Mouse (Mus musculus): ENCODE data around the gene Rassf8. TPM values are rescaled to one million over a fixed set of nuclear protein-coding genes. Genes with fewer than 3 reads are reported as not detected.

Gene Rassf8
- polyA plus RNA-seq, 2 experiments, result 20.8 to 43.3 TPM

DNA sequence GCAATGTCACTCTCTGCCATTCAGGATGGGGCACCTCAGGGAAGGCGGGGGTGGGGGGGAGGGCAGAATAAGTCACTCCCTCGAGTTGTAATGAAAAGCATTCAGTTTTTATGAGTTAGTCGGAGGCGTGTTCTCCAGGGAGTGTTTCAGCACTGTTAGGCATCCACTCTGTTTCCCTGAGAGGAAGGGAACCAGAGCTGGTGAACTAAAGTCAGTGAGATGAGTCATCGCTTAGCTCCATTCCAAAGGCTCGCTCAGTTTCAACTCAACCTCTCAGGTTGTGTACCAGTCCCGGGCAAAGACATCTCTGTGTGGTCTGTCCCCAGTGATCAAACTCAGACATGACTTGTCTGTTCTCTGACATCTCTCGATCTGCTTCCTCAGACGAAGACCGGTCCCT, 20.7 kb upstream of the Rassf8 start:
- H3K36me3 ChIP-seq (ENCODE audit: control insufficient read depth, insufficient read depth, low read length), result no peaks in the 10 kb centered on the region
- H3K4me2 ChIP-seq (replicated peaks; ENCODE audit: low read depth, low read length, severe bottlenecking), result no peak overlapping the region
- DNase-seq (ENCODE audit: low spot score) (peak; percentile 37), ATAC-seq (ENCODE audit: low FRiP score, low read depth) (no peak)
- H3K4me3 ChIP-seq (replicated peaks; ENCODE audit: low read length), result no peak overlapping the region
- no peak for TF ChIP-seq POLR2A (IDR thresholded peaks at IDR 0.05; ENCODE audit: borderline replicate concordance, extremely low read depth, insufficient read depth, insufficient read length)
- H3K9ac ChIP-seq (ENCODE audit: low read depth, low read length, severe bottlenecking), result no peak overlapping the region
- WGBS, result 52% methylated on average over 10 of the region's 10 CpGs
- peaks cover 9% of the 10 kb centered on the region; the same call in 1 of the 2 replicates for H3K4me1 ChIP-seq (ENCODE audit: control insufficient read depth, insufficient read depth, low read length)
- no peaks in the 10 kb centered on the region for H3K9me3 ChIP-seq (ENCODE audit: control insufficient read depth, low read length)
- no peaks in the 10 kb centered on the region for H3K27me3 ChIP-seq (ENCODE audit: control insufficient read depth, insufficient read depth, low read length)
- no peak overlapping the region for H3K27ac ChIP-seq (replicated peaks; ENCODE audit: low read depth, low read length)

DNA sequence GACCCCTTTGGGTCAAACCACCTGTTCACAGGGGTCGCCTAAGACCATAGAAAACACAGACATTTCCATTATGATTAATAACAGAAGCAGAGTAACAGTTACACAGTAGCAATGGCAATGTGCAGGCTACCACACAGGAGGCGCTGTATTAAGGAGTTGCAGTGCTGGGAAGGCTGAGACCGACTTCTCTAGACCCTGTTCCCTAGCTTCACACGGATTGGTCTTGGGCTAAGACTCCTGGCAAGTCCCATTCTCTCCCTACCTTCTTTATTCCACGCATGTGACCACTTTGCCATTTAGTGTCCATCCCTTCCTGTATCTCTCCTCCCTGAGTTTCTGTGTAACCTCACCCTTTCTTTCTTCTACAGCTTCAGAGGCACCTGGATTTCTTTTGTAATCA, 19.6 kb upstream of the Rassf8 start:
- no peak overlapping the region for H3K4me3 ChIP-seq (replicated peaks; ENCODE audit: low read length)
- ATAC-seq (ENCODE audit: low FRiP score, low read depth) (no peak), DNase-seq (ENCODE audit: low spot score) (no peak)
- WGBS, result 51% methylated on average over 5 of the region's 5 CpGs
- no peaks in the 10 kb centered on the region for H3K36me3 ChIP-seq (ENCODE audit: control insufficient read depth, insufficient read depth, low read length)
- H3K9me3 ChIP-seq (ENCODE audit: control insufficient read depth, low read length), result no peaks in the 10 kb centered on the region
- H3K27me3 ChIP-seq (ENCODE audit: control insufficient read depth, insufficient read depth, low read length), result no peaks in the 10 kb centered on the region
- H3K27ac ChIP-seq (replicated peaks; ENCODE audit: low read depth, low read length), result no peak overlapping the region
- no peak overlapping the region for H3K4me2 ChIP-seq (replicated peaks; ENCODE audit: low read depth, low read length, severe bottlenecking)
- peaks cover 9% of the 10 kb centered on the region; the same call in 1 of the 2 replicates for H3K4me1 ChIP-seq (ENCODE audit: control insufficient read depth, insufficient read depth, low read length)
- TF ChIP-seq POLR2A (IDR thresholded peaks at IDR 0.05; ENCODE audit: borderline replicate concordance, extremely low read depth, insufficient read depth, insufficient read length), result no peak
- H3K9ac ChIP-seq (ENCODE audit: low read depth, low read length, severe bottlenecking), result no peak overlapping the region

DNA sequence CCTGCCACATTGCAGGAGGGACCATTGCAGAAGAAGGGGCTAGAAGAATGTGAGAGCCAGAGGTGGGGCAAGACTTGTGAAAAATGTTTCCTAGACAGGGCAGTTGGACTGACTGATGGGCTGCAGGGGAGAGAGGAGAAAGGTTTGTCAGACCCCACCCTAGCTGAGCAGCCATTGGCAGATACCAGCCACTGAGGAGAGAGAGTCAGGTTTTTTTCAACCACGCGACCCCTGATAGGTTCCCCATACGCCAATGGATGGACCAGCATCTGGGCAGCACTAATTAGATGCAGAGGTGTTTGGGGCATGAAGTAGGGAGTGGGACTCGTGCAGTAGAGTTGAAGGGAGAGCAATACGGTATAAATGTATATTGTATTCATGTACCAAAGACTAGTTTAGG, 13.7 kb upstream of the Rassf8 start:
- no peaks in the 10 kb centered on the region for H3K9me3 ChIP-seq (ENCODE audit: control insufficient read depth, low read length)
- H3K4me3 ChIP-seq (replicated peaks; ENCODE audit: low read length), result no peak overlapping the region
- TF ChIP-seq POLR2A (IDR thresholded peaks at IDR 0.05; ENCODE audit: borderline replicate concordance, extremely low read depth, insufficient read depth, insufficient read length), result no peak
- DNase-seq (ENCODE audit: low spot score) (no peak), ATAC-seq (ENCODE audit: low FRiP score, low read depth) (no peak)
- peaks cover 31% of the 10 kb centered on the region for H3K4me1 ChIP-seq (ENCODE audit: control insufficient read depth, insufficient read depth, low read length)
- H3K36me3 ChIP-seq (ENCODE audit: control insufficient read depth, insufficient read depth, low read length), result no peaks in the 10 kb centered on the region
- no peak overlapping the region for H3K27ac ChIP-seq (replicated peaks; ENCODE audit: low read depth, low read length)
- 40% methylated on average over 5 of the region's 5 CpGs for WGBS
- H3K27me3 ChIP-seq (ENCODE audit: control insufficient read depth, insufficient read depth, low read length), result no peaks in the 10 kb centered on the region
- H3K4me2 ChIP-seq (replicated peaks; ENCODE audit: low read depth, low read length, severe bottlenecking), result no peak overlapping the region
- H3K9ac ChIP-seq (ENCODE audit: low read depth, low read length, severe bottlenecking), result no peak overlapping the region

- Histone ChIP-seq H3K4me1 (ENCODE audit: control insufficient read depth, insufficient read depth, low read length) (peaks cover 31% of the 10 kb centered on the region), H3K9me3 (ENCODE audit: control insufficient read depth, low read length) (no peaks in the 10 kb centered on the region), H3K4me2 (replicated peaks; ENCODE audit: low read depth, low read length, severe bottlenecking) (no peak overlapping the region), H3K27me3 (ENCODE audit: control insufficient read depth, insufficient read depth, low read length) (no peaks in the 10 kb centered on the region), H3K27ac (replicated peaks; ENCODE audit: low read depth, low read length) (no peak overlapping the region), H3K9ac (ENCODE audit: low read depth, low read length, severe bottlenecking) (no peak overlapping the region), H3K4me3 (replicated peaks; ENCODE audit: low read length) (no peak overlapping the region), H3K36me3 (ENCODE audit: control insufficient read depth, insufficient read depth, low read length) (no peaks in the 10 kb centered on the region)
- DNase-seq (ENCODE audit: low spot score), result no peak
- WGBS, result 63% methylated on average over 4 of the region's 4 CpGs
- TF ChIP-seq POLR2A (IDR thresholded peaks at IDR 0.05; ENCODE audit: borderline replicate concordance, extremely low read depth, insufficient read depth, insufficient read length), result no peak
- ATAC-seq (ENCODE audit: low FRiP score, low read depth), result no peak
Observed at GRCm38 (mm10) chr6:145733276-145733675, 13.3 kb upstream of the Rassf8 start.

DNA sequence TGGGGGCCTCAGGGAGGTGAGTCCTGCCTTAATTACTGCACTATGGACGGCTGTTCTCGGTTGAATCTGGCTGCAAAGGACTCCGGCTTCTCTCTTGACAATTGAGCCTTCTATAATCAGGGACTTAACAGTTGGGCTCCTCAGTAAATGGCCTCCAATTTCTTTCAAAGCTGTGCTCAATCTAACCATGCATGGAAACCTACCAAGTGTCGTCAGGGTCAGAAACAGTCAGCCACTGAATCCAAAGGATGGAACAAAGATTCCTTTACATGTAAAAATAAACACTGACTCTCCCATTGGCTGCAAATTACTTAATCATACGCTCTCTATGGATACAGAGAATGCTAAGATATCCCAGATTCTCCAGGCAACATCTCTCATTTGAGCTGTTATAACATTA, 12.6 kb upstream of the Rassf8 start:
- H3K36me3 ChIP-seq (ENCODE audit: control insufficient read depth, insufficient read depth, low read length), result no peaks in the 10 kb centered on the region
- no peaks in the 10 kb centered on the region for H3K9me3 ChIP-seq (ENCODE audit: control insufficient read depth, low read length)
- H3K4me2 ChIP-seq (replicated peaks; ENCODE audit: low read depth, low read length, severe bottlenecking), result no peak overlapping the region
- no peak for DNase-seq (ENCODE audit: low spot score)
- no peak overlapping the region for H3K4me3 ChIP-seq (replicated peaks; ENCODE audit: low read length)
- H3K9ac ChIP-seq (ENCODE audit: low read depth, low read length, severe bottlenecking), result no peak overlapping the region
- no peak for ATAC-seq (ENCODE audit: low FRiP score, low read depth)
- TF ChIP-seq POLR2A (IDR thresholded peaks at IDR 0.05; ENCODE audit: borderline replicate concordance, extremely low read depth, insufficient read depth, insufficient read length), result no peak
- no peak overlapping the region for H3K27ac ChIP-seq (replicated peaks; ENCODE audit: low read depth, low read length)
- 67% methylated on average over 5 of the region's 5 CpGs for WGBS
- peaks cover 31% of the 10 kb centered on the region for H3K4me1 ChIP-seq (ENCODE audit: control insufficient read depth, insufficient read depth, low read length)
- H3K27me3 ChIP-seq (ENCODE audit: control insufficient read depth, insufficient read depth, low read length), result no peaks in the 10 kb centered on the region

DNA sequence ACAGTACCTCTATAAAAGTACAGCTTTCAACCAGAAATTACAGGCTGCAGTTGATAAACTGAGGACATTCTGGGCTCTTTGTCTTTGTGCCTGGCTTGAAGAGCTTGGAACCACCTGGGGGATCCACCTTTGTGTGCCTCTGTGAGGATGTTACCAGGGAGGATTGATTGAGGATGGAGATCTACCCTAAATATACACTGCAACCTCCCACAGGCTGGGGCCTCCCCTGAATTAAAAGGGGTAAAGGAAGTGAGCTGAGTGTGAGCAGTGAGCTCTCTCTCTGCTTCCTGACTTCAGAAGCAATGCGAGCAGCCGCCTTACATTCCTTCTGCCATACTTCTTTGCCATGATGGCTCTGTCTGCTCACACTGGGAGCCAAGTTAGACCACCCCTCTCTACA, 10.4 kb upstream of the Rassf8 start:
- Histone ChIP-seq H3K27ac (replicated peaks; ENCODE audit: low read depth, low read length) (no peak overlapping the region), H3K4me3 (replicated peaks; ENCODE audit: low read length) (no peak overlapping the region), H3K9me3 (ENCODE audit: control insufficient read depth, low read length) (no peaks in the 10 kb centered on the region; the same call in 1 of the 2 replicates), H3K9ac (ENCODE audit: low read depth, low read length, severe bottlenecking) (no peak overlapping the region), H3K36me3 (ENCODE audit: control insufficient read depth, insufficient read depth, low read length) (no peaks in the 10 kb centered on the region), H3K4me2 (replicated peaks; ENCODE audit: low read depth, low read length, severe bottlenecking) (no peak overlapping the region), H3K4me1 (ENCODE audit: control insufficient read depth, insufficient read depth, low read length) (peaks cover 31% of the 10 kb centered on the region), H3K27me3 (ENCODE audit: control insufficient read depth, insufficient read depth, low read length) (no peaks in the 10 kb centered on the region)
- 59% methylated on average over 2 of the region's 2 CpGs for WGBS
- ATAC-seq (ENCODE audit: low FRiP score, low read depth) (no peak), DNase-seq (ENCODE audit: low spot score) (no peak)
- no peak for TF ChIP-seq POLR2A (IDR thresholded peaks at IDR 0.05; ENCODE audit: borderline replicate concordance, extremely low read depth, insufficient read depth, insufficient read length)

All from limb, embryonic 14.5 days (tissue).